ENCODE assay signal across 14 mouse cellular contexts in the genomic region with DNA sequence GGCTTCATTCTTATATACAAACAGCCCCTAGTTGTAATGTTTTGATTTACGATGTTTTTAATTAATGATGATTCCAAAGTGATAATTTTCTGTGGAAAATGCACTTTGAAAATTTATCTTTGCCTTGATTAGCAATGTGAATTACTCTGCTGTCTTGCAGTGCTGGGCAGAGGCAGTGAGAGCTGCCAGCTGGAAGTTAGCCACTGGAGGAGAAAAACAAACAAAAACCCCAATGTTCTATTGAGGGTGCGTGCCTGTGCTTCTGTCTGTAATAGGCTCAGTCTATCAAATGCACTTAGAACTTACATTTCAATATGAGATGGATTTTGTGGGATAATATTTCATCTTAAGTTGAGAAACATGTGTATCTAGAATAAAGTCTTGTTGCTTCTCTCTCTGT. TPM values are rescaled to one million over a fixed set of nuclear protein-coding genes. Genes with fewer than 3 reads are reported as not detected.
DNase-seq lines count a peak whose midpoint lies in the region; ATAC-seq and TF ChIP-seq lines count a peak whose summit lies in the region.
"Had no signal": no experiment of that assay in that cellular context is flagged by ENCODE, and none has a peak within 500 bp of the region (broad histone marks: within the 10 kb centered on the region; RNA-seq: fewer than 3 reads in every experiment).

No protein-coding gene starts in this region.

- H3K27ac ChIP-seq in midbrain, embryonic 14.5 days (replicated peaks; ENCODE audit: low read depth, low read length), result no peak overlapping the region
- no peak overlapping the region for H3K27ac ChIP-seq in midbrain, embryonic 15.5 days
- H3K27ac ChIP-seq: embryonic facial prominence, embryonic 12.5 days; intestine, embryonic 15.5 days; limb, embryonic 15.5 days; lung, embryonic 15.5 days; stomach, postnatal 0 days had no signal

- no peak for TF ChIP-seq CTCF in brain, embryonic 14.5 days (IDR thresholded peaks at IDR 0.05; ENCODE audit: borderline replicate concordance, extremely low read depth, insufficient read depth, insufficient read length)

- peaks cover 6% of the 10 kb centered on the region for H3K4me1 ChIP-seq in midbrain, embryonic 14.5 days (ENCODE audit: control insufficient read depth, insufficient read depth, low read length)
- H3K4me1 ChIP-seq in midbrain, embryonic 15.5 days, result peaks cover 4% of the 10 kb centered on the region

- ATAC-seq in frontal cortex, adult (ENCODE audit: low TSS enrichment), result 0 out of 2 replicates have a peak, but pooled peaks have one; percentile 36
- ATAC-seq in midbrain, embryonic 14.5 days (ENCODE audit: low FRiP score, low TSS enrichment), result no peak
- ATAC-seq in midbrain, embryonic 15.5 days (replicated peaks), result no peak
- ATAC-seq: intestine, embryonic 15.5 days had no signal

- no peak for TF ChIP-seq POLR2A in brain, embryonic 14.5 days (IDR thresholded peaks at IDR 0.05; ENCODE audit: borderline replicate concordance, extremely low read depth, insufficient read depth, insufficient read length, poor library complexity, severe bottlenecking)

- no peak overlapping the region for H3K4me3 ChIP-seq in midbrain, embryonic 14.5 days (replicated peaks; ENCODE audit: low read depth, low read length)
- no peak overlapping the region for H3K4me3 ChIP-seq in midbrain, embryonic 15.5 days
- H3K4me3 ChIP-seq: embryonic facial prominence, embryonic 12.5 days; intestine, embryonic 15.5 days; limb, embryonic 15.5 days; lung, embryonic 15.5 days had no signal

- no peak for DNase-seq in frontal cortex, postnatal 36 days (ENCODE audit: low spot score in 2 of 2)
- peak; percentile 9 for DNase-seq in midbrain, embryonic 14.5 days
- peak; percentile 79 for DNase-seq in brain, embryonic 14.5 days (ENCODE audit: low read depth)
- peak; percentile 40 to 68 for DNase-seq in layer of hippocampus, postnatal 10 days (ENCODE audit: low spot score in 2 of 2)
- DNase-seq in B cell, adult 2 months, result no peak
- DNase-seq: adrenal gland, postnatal 25 days; thymus, postnatal 4 days had no signal

- WGBS in midbrain, embryonic 14.5 days, result 71% methylated on average over 2 of the region's 2 CpGs
- 67% methylated on average over 2 of the region's 2 CpGs for WGBS in midbrain, embryonic 15.5 days

- H3K4me2 ChIP-seq in midbrain, embryonic 14.5 days (ENCODE audit: low read length), result no peak overlapping the region
- no peak overlapping the region for H3K4me2 ChIP-seq in midbrain, embryonic 15.5 days
- H3K4me2 ChIP-seq: embryonic facial prominence, embryonic 12.5 days; intestine, embryonic 15.5 days; limb, embryonic 15.5 days; lung, embryonic 15.5 days had no signal

- H3K9ac ChIP-seq in midbrain, embryonic 14.5 days (replicated peaks; ENCODE audit: low read length), result no peak overlapping the region
- no peak overlapping the region for H3K9ac ChIP-seq in midbrain, embryonic 15.5 days
- H3K9ac ChIP-seq: embryonic facial prominence, embryonic 12.5 days; intestine, embryonic 15.5 days; limb, embryonic 15.5 days; lung, embryonic 15.5 days had no signal

- H3K9me3 ChIP-seq in midbrain, embryonic 14.5 days (ENCODE audit: control insufficient read depth, low read length), result no peaks in the 10 kb centered on the region
- no peaks in the 10 kb centered on the region for H3K9me3 ChIP-seq in midbrain, embryonic 15.5 days
- H3K9me3 ChIP-seq: embryonic facial prominence, embryonic 12.5 days; intestine, embryonic 15.5 days; limb, embryonic 15.5 days; lung, embryonic 15.5 days had no signal

- no peaks in the 10 kb centered on the region for H3K27me3 ChIP-seq in midbrain, embryonic 14.5 days (ENCODE audit: control insufficient read depth, insufficient read depth, low read length)
- no peaks in the 10 kb centered on the region for H3K27me3 ChIP-seq in midbrain, embryonic 15.5 days (replicated peaks)
- H3K27me3 ChIP-seq: embryonic facial prominence, embryonic 12.5 days; intestine, embryonic 15.5 days; limb, embryonic 15.5 days; lung, embryonic 15.5 days had no signal

- H3K36me3 ChIP-seq in midbrain, embryonic 14.5 days (ENCODE audit: control insufficient read depth, insufficient read depth, low read length), result no peaks in the 10 kb centered on the region
- H3K36me3 ChIP-seq in midbrain, embryonic 15.5 days (replicated peaks), result no peaks in the 10 kb centered on the region
- H3K36me3 ChIP-seq: embryonic facial prominence, embryonic 12.5 days; intestine, embryonic 15.5 days; limb, embryonic 15.5 days; lung, embryonic 15.5 days had no signal

RNA-seq across cellular contexts. Expression of a gene that starts 4.0 kb away (rescaled TPM):
- 17.5 and 20.0 TPM in 2 replicates for polyA plus RNA-seq in midbrain, embryonic 14.5 days (2014; fragmentation: Nextera tagmentation; extraction: Ambion mirVana)
- polyA plus RNA-seq in midbrain, embryonic 15.5 days (2015; fragmentation: Nextera tagmentation; extraction: Ambion mirVana), result 15.4 and 18.0 TPM in 2 replicates
- polyA plus RNA-seq in brain, embryonic 14.5 days (2012; rRNA removed), result 14.1 and 15.5 TPM in 2 replicates
- 10 to 100 TPM; 18.4 to 21.1 TPM for total RNA-seq in layer of hippocampus, postnatal 10 days (2021)

RNA-seq across cellular contexts. Expression of a gene that starts 4.2 kb away (rescaled TPM):
- polyA plus RNA-seq in midbrain, embryonic 14.5 days (2014; fragmentation: Nextera tagmentation; extraction: Ambion mirVana), result 60.2 and 61.6 TPM in 2 replicates
- 57.4 and 58.4 TPM in 2 replicates for polyA plus RNA-seq in midbrain, embryonic 15.5 days (2015; fragmentation: Nextera tagmentation; extraction: Ambion mirVana)
- 50.7 and 77.4 TPM in 2 replicates for polyA plus RNA-seq in brain, embryonic 14.5 days (2012; rRNA removed)
- total RNA-seq in layer of hippocampus, postnatal 10 days (2021), result 10 to 100 TPM; 23.3 to 24.6 TPM

RNA-seq across cellular contexts. Expression of a gene that starts 31.6 kb away (rescaled TPM):
- polyA plus RNA-seq in midbrain, embryonic 14.5 days (2014; fragmentation: Nextera tagmentation; extraction: Ambion mirVana), result 82.3 and 94.7 TPM in 2 replicates
- 97.0 and 97.2 TPM in 2 replicates for polyA plus RNA-seq in midbrain, embryonic 15.5 days (2015; fragmentation: Nextera tagmentation; extraction: Ambion mirVana)
- polyA plus RNA-seq in brain, embryonic 14.5 days (2012; rRNA removed), result 102 and 119 TPM in 2 replicates
- 100 to 1,000 TPM; 396 to 411 TPM for total RNA-seq in layer of hippocampus, postnatal 10 days (2021)

Comparison
In these comparisons a context has a peak if more than half of its experiments do, and no peak if none do; other contexts are left out.
1. DNase-seq: peak in midbrain, embryonic 14.5 days (single experiment), brain, embryonic 14.5 days (single experiment) and layer of hippocampus, postnatal 10 days (2 of 2); none in frontal cortex, postnatal 36 days (0 of 2) and B cell, adult 2 months (0 of 2).